Mouse (Mus musculus) testis, postnatal 10 days (tissue): ENCODE results near the gene Slmap.
"Not testable (repeated sequence)": the region's sequence is repeated elsewhere in the genome, so short reads cannot be mapped to it uniquely, and the experiment has no call there.

Experiments used
- DNase-seq: peaks from one replicate; pipeline ENCODE4 v3.0.0; 2021; ENCODE audit warnings: low spot score

Slmap gene

GRCm38 (mm10) chr14:26534757-26535479, at the start of gene Slmap:
TSS of gene Slmap (minus strand) at chr14:26534931.
- DNase-seq = peak; percentile 99

- no peak for DNase-seq
Measured at GRCm38 (mm10) chr14:26583645-26584044, 48.9 kb upstream of the Slmap start.

- DNase-seq = peak; percentile 91
Measured at GRCm38 (mm10) chr14:26579346-26580343, 44.9 kb upstream of the Slmap start.

GRCm38 (mm10) chr14:26578791-26579191, 44.1 kb upstream of the Slmap start:
- DNase-seq = no peak

DNA sequence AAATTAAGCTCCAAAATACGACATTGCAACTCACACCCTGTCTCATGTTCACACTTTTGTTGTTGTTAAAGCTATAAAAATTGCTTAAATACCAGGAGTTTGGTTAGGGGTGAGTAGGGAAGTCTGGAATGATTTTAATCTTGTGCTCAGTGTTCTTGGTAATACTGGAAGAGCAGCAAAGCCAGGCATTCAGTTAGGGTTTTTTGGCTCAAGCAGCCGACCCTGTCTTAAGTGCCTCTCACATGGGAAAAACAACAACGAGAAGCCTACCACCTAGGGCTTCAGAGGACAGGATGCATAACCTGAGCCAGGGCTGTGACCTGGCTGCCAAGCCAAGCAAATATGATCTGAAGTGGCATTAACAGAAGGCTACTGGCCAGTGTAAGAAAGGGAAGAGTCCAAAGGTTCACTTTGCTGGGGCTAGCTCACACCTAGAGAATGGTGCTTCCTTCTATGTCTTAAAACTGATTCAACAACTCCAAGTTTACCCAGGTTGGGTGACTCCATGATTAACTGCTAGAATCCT, 41.6 kb upstream of the Slmap start:
- no peak for DNase-seq

DNA sequence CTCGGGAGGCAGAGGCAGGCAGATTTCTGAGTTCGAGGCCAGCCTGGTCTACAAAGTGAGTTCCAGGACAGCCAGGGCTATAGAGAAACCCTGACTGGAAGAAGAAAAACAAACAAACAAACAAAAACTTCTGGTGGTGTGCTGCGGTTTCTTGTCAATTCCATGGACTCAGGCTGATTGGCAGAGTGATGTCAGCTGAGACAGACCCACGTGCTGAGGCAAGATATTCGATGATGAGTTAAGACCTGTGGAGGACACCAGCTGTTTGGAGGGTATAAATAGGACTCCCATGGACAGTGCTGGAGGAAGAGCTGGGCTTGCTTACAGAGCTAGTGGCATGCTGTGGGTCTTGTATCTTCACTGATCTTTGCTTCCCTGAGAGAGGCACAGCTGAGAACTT, 38.8 kb upstream of the Slmap start, which contains the start of gene Dennd6a:
Dennd6a (plus strand) TSS at position 301 of the 400 bp plus-strand sequence.
- DNase-seq = not testable (repeated sequence)

GRCm38 (mm10) chr14:26571951-26572675, 37.4 kb upstream of the Slmap start:
- no peak for DNase-seq

GRCm38 (mm10) chr14:26569880-26570279, 35.1 kb upstream of the Slmap start:
- DNase-seq = no peak

DNA sequence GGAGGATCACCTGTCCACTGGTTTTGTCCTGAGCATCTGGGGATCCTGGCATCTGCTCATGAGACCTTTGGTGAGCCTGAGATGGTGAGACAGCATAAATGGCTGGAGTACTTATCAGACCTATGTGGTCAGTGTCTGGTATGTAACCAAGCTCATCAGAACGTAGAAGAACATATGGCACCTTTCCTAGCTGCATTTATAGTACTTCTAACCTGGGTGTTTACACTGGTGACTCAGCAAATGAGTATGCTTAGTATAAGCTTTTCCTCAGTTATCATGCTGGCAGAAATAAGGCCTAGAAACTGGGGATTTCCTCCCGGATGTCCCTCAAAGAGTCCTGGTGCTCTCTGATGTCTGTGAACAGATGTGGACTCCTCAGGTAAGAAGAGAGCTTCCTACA, 27.5 kb upstream of the Slmap start:
- no peak for DNase-seq

- no peak for DNase-seq
Measured at GRCm38 (mm10) chr14:26558536-26558935, 23.8 kb upstream of the Slmap start.

DNA sequence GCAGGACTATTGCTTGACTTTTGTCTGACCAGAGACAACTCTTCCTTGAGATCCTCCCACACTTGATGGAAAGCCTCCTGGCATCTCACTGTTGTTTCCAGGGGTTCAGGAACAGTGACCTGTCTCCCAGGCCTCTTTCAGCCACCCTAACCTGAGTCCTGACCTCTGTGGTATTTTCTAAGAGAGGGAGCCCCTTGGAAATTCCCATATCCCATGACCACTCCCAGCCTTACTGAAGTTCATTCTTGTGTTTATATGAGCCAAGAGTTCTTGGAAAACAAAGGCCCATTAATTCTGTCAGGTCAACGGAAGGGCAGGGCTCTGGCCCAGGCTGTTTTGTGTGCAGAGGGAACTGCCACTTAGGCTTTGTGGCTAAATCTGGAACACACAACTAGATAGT, 22.9 kb upstream of the Slmap start:
- DNase-seq = no peak

GRCm38 (mm10) chr14:26552853-26553252, 18.1 kb upstream of the Slmap start:
- no peak for DNase-seq

- no peak for DNase-seq
Measured at GRCm38 (mm10) chr14:26552441-26552840, 17.7 kb upstream of the Slmap start.

DNA sequence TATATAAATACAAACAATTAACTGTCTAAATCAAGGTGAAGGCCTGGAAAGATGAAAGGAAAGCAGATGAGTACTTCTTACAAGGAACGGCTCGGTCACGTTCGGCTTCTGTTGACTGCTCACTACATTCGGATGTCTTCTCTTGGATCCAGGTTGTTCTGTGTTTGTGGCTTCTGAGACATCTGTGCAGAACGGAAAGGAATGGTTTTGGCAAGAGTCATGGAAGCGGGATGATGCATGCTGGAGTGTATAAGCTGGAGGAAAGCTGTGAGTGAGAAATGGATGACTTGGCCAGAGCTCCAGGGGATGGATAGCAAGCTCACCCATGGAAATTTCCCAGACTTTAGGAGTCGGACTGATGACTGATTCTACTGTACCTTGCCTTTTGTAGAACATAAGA, 16.0 kb upstream of the Slmap start:
- DNase-seq = no peak

GRCm38 (mm10) chr14:26547516-26548488, 13.1 kb upstream of the Slmap start:
- no peak for DNase-seq

DNA sequence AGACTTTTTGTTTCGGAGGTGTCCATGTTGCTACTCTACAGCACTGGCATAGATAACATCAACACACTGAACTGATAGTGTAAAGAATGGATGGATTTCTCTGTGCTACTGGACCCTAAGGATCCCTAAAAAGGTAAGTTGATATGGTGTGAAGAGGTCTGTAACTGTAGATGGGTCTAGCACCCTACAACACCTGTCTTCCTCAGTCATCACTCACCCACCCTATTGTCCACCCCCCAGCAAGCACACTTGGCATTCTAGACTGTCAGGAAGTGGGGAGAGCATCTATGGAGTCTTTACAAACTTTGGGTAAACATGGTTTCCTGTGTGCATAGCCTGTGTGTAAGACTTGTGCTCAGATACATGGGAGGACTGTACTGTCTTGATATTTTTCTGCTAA, 7.4 kb upstream of the Slmap start:
- no peak for DNase-seq

- DNase-seq = no peak
Measured at GRCm38 (mm10) chr14:26540577-26540976, 5.8 kb upstream of the Slmap start.

DNA sequence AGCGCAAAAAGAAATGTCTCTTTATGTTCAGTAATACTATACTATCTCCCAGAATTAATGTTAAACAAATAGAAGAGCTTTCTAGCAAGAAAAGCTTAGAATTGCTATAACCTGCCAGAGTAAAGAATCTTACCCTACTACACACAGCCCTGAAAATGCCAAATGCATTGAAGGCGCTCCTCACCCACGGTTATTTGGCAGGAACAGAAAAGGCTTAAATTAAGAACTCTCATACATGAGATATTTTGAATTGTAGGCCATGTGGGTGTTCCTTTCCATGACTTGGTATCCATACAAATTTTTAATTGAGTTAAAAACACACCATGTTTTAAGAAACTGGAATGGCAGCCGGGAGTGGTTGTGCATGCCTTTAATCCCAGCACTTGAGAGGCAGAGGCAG, 4.5 kb upstream of the Slmap start:
- DNase-seq = no peak

GRCm38 (mm10) chr14:26533821-26534756, 642 bp downstream of the Slmap start:
- peak; percentile 77 for DNase-seq

- DNase-seq = peak; percentile 48
Measured at GRCm38 (mm10) chr14:26533267-26533666, 1.5 kb downstream of the Slmap start.
